Mouse (Mus musculus) thymus, postnatal 25 days (tissue): Measurements from ENCODE around the gene Camta2.

ENCODE experiments used
- DNase-seq: peaks from one replicate; pipeline ENCODE4 v3.0.0; 2022

Gene Camta2

DNA sequence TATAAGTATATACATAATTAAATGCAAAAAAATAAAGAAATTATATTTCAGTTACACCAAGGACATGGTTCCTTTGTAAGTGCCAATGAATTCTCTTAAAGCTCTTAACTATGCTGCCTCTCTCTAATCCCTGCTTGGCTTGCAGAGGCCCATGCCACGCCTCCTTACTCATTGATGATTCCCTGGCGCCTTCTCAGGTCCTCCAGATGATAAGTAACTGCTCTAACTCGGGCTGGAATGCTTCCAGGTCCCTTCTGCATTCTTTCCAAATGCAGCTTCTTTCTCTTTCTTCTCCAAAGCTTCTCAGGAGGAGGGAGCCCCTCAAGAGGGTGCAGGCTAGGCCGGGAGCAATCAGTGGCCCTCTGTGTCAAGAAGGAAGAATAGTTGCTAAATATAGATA, 1.7 kb upstream of the Camta2 start:
- DNase-seq = no peak

DNA sequence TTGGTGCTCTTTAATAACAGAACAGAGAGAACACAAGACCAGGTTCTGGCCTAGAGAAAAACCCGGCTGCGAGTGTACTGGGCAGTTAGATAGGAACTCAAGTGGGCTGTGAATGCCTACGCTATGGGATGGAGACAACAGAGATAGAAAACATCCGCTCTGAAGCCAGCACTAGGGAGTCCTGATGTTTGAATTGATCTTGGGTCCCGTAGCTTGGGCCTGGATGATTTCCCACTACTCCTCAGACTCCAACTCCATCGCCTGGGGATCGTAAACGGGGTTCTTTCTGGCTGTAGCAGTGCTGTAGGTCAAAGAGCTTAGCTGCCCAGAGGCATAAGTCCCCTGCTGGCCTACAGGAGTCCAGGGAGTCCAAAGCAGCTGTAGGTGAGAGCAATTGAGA, 467 bp upstream of the Camta2 start:
- no peak for DNase-seq

DNA sequence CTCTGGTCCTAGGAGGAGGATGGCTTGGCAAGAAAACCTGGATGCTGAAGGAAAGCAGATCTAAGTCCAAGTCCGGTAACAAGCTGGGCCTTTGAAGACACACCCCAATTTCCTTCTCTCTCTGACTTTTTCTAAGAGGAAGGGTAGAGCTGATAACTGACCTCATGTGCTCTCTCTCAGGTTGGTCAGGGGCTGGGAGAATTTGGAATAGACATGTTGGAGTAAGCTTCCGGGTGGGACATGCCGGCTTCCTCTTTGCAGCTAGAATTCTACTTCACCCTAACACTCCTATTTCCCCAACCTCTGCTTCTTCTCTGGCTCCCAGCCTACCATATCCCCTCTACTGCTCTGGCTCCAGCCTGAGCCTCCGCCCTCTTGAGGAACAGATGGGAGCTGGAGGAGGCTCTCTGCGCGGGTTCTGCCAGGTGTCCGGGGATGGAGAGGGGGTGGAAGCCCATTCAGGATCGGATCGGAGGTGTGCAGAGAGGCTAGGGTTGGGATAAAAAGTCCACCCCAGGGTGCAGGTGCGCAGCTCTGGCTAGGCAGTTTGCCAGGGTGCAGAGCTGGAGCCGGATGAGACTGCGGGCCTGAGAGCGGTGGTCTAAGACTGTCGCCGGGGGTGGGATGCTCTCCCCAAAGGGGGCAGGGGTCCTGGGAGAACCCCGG, 871 bp downstream of the Camta2 start:
- DNase-seq = no peak

DNA sequence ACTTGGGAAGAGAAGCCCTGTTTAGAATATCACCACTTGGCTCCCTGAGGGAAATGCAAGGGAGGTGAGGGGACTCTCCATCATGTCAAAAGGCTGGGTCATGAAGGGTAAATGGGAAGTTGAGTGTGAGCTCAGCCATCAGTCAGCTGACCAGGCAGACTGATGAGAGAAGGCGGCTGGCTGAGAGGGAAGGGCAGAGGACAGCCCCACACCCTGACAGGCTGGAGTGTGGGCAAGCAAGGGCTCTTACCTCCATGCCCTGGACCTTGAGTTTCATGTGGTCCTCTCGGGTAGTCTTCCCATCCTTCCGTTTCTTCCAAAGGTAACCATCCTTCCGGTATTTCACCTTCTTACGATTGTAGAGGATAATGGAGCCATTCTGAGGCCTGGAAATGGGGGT, 4.3 kb downstream of the Camta2 start:
- no peak for DNase-seq

DNA sequence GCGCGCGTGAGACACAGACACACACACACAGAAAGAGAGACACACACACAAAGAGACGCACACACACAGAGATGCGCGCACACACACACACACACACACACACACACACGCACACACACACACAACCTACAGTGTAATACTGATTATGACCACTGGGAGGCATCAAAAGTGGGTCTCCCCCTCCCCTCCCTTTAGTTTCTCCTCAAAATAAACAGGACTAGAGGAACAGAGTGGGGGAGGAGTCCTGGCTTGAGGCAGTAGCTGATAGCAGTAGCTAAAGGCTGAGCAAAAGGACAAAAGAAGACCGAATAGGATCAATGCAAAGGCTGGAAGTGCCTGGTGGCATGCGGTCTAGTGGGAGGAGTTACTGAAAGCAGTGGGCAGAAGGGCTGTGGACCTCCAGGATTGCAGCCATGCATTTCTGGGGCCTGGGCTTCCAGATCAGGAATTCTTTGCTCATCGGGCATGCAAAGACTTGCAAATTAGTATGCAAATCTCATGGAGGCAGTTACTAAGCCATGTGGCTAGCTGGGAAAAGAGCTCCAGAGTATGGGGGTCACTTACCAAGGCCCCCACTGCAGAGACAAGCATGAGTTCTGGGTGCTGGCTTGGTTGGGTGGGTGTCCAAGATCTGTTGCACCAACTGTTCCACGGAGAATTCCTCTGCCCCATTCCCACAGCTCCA, 5.9 kb downstream of the Camta2 start:
- no peak for DNase-seq

DNA sequence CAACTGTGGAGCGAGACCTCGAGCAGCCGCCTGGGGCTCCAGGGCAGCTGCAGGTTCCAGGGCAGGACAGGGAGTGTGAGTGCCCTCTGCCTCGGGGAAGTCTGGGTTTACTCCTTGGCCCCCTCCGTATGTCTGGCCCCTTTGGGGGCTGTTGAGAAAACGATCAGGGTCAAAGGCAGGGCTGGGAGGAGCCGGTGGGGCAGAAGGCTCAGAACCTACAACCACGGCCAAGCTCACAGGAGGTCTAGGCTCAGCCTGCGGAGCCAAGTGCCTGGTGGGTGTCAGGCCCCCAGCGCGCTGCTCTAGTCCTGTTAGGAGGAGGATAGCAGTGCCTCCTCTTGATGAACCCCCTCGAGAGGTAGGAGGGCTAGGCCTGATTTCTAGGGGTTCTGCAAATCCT, 6.7 kb downstream of the Camta2 start:
- DNase-seq = no peak

DNA sequence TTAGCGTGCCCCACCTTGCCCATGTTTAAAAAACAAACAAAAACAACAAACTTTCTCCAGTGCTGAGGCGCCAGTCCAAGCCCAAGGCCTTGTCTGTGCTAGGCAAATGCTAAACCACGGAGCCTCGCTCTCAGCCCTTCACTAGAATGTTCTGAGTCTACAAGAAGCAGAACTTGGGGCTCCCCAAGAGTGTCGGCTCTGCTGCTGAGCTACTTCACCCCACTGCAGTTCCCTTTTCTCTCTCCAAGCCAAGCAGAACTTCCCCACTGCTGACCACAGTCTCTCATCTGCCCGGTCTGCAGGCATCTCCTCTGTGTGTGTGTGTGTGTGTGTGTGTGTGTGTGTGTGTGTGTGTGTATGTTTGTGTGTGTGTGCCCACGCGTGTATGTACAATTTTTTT, 8.0 kb downstream of the Camta2 start:
- no peak for DNase-seq

DNA sequence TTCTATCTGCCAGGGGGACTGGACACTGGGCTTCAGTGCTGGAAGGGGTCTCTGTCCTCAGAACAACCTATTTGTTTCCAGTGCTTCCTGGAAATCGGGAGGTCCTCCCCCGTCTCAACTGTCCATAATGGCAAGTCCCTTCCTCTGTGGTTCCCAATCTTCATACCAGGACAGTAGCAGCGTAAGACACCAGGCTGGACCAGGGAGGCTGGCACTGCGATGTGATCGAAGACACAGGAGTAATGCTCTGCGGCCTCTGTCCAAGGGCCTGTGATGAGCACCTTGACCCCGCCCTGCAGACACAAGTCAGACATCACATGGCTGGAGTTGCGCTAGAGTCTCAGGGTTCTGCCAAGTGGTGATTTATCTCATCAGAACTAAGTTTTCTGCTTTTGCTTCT, 8.5 kb downstream of the Camta2 start:
- no peak for DNase-seq

DNA sequence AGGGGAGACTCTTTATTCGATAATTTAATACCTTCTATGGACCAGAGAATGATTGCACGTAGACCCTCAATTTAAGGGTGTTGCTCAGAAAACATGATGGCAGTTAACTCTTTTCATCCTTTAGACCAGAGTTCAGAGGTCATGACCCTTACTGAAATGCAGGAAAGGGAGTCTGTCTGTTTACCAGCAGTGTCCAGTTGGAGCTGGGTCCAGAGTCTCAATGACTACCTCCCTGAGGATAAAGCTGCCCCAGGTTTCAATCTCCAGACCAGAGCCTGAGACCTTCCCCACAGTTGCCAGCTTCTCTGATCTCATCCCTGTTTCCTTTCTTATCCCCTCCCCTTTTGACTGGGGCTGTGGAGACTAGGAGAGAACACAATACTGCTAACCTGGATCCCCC, 9.3 kb downstream of the Camta2 start:
- DNase-seq = no peak

DNA sequence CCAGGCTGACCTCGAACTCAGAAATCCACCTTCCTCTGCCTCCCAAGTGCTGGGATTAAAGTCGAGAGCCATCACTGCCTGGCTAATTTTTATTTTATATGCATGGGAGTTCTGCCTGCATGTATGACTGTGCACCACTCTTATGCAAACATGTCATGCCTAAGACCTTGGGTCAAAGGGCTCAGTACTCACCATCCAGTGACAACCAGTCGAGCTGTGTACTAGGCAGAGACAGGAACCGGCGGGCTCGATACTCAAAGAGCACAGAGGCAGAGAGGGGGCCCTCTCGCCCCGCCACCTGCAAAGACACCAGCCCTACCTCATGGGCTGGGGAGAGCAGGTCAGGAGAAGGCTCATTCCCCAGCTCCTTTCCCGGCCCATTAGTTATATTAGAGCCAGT, 9.8 kb downstream of the Camta2 start:
- DNase-seq = no peak

DNA sequence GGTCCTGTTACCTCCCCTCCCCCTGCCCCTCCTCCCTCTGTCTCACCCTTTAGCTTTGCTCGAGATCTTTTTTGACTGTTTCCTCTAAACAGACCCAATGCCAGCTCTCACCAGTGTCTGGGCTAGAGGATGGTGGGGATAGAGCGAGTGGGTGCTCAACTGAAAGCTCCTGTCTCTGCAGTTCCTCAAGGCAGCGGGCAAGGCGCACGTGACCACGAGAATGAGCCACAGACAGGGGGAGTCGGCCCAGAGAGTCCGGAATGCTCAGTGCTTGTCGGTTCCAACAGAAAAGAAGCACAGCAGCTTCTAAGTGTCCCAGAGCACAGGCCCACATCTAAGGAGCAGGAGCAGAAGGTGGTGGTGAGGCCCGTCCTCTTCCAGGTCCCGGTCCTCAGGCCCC, 13.4 kb downstream of the Camta2 start:
- no peak for DNase-seq

DNA sequence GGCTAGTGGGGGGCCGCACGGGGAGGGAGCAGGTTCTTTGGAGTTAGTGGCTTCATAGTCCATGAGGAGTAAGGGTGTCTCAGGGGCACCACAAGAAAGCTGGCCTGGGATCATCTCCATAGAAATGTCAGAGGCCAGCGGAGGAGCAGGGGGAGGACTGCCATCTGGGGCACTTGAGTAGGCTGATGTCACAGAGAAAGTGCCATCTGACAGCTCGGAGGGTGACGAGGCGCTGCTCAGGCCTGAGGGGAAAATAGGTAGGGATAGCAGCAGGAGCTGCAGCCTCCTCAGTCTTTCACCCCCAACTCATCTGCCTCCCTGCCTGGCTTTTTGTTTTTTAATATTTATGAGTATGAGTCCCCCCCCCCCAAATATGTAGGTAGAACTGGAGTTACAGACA, 13.9 kb downstream of the Camta2 start:
- no peak for DNase-seq

DNA sequence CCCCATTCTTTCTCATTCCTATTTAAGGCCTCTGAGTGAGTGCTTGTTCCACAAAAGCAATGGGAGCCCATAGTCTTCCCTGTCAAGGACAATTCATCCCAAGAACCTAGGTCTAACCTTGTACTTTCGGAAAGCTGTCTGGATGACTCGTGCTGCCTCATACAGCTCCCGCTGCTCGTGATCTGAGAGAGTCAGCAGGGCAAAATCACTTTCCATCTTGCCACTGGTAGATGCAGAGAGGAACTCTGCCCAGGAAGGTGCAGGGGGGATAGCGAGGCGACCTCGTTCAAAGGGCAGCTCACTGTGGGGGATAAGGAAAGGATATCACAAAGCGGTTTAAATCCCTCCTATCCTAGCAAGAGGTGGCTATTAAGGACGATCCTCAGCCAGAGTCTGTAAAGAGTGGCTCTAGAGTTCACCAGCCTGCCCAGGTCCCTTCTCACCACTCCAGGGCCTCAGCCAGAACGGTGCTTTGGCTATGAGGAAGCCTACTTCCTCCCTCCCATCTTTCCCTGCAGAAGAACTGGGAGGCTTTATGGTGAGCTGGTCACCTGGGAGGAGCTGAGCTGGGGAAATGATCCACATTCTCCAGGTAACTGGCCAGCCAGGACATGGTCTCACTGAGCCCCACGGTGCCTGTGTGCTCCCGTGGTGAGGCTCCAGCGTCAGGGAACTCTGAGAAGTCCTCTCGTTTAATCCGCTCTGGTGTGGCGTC, 16.4 kb downstream of the Camta2 start:
- DNase-seq = no peak

DNA sequence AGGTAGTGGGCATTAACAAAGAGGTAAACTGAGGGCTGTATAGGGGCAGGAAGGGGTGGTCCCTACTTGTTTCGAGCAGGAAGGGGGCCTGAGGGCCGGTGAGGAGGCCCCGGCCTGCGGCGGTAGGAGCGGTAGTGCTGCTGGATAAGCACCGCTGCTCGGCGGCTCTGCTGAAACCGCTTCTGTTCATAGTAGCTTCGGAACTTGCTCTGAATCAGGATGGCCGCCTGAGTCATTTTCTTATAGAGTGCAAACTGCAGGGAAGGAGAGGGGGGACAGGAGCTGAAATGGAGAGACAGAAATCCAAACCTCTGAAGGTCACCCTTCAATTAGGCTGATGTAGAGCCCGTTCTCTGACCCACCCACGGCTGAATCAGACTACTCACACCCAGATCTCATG, 17.4 kb downstream of the Camta2 start:
- DNase-seq = no peak

DNA sequence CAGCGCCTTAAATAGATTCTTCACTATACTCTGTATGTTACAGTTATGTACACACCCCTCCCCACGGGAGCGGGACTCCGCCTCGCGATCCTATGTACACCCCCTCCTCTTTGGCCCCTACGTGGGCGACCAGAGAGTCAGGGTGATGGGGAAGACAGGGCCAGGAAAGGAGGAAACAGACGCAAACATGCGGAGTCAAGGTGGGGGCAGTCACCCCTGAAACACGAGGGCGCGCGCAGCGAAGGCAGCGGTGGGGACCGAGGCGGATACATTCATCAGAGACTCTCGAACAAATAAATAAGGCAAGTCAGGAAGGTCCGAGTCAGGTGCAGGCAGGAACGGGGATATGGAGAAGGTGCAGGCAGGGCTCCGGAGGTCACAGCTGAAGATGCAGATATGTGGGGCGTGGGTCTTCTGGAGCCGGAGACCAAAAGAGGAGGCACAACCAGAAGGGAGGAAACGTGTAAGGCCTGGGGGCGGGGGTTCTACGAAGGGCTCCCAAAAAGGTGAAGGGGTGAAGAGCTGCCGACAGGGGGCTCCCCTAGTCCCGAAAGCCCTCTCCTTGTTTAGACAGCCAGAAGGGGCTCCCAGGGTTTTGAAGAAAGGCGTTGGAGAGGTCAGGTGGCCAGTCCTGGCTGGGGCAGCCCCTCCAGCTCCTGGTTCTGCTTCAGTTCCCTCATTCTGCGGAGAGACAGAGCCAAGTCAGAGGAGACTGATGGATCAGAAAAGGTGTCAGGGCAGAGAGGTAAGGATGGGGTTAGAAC, 18.1 kb downstream of the Camta2 start:
- peak; percentile 94 for DNase-seq

DNA sequence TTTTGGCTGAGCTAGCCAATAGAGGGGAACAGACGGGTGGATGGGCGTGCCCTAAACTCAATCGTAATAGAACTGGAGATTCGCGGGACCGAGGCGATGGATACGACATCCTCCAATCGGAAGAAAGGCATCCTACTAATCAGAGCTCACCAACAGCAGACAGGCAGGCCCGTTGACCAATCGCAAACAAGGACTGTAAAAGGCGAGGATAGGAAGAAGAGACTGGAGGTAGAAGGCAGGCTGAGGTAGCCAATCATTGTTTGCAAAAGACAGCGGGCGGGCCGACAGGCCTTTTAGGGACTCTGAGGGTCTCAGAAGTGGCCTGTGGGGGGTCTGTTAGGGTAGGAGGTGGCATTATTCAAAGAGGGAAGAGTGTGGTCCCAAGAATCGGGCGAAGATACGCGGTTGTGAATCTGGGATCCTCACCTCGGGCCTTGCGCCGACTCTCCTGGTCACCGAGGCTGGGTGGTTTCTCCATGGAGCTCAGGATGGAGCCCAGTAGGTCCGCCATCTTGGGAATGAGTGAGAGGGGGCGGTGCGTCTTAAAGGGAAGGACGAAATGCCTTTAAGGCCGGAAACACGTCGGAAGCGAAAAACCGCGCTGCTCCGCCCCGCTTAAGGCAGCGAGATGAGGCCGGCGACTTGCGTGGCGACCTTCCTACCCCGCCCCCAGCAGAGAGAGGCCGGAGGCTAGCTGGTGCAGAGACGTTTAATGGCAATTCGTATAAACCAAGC, 19.0 kb downstream of the Camta2 start, which contains the start of gene Spag7:
Gene Spag7 (minus strand): TSS at position 646 of the 735 bp plus-strand sequence.
- peak; percentile 95 for DNase-seq

DNA sequence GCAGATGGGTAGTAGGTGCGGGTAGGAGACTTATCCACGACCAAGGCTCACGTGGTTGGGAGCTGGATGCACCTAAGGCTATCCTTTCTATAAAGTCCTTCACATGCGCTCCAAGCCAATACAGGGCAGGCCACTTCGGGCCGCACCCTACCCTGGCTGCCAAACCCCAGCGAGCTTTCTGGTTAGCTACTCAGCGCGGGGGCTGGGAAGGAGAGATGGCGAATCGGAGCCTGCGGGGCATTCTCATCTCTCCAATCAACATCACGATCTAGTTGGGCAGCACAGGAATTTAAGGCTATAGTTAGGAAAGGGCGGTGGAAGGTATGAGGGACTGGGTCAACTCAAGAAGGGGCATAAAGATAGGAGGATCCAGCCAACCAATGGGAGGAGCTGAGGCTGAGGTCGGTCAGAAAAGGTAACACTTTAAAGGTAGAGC, 19.6 kb downstream of the Camta2 start:
- no peak for DNase-seq

DNA sequence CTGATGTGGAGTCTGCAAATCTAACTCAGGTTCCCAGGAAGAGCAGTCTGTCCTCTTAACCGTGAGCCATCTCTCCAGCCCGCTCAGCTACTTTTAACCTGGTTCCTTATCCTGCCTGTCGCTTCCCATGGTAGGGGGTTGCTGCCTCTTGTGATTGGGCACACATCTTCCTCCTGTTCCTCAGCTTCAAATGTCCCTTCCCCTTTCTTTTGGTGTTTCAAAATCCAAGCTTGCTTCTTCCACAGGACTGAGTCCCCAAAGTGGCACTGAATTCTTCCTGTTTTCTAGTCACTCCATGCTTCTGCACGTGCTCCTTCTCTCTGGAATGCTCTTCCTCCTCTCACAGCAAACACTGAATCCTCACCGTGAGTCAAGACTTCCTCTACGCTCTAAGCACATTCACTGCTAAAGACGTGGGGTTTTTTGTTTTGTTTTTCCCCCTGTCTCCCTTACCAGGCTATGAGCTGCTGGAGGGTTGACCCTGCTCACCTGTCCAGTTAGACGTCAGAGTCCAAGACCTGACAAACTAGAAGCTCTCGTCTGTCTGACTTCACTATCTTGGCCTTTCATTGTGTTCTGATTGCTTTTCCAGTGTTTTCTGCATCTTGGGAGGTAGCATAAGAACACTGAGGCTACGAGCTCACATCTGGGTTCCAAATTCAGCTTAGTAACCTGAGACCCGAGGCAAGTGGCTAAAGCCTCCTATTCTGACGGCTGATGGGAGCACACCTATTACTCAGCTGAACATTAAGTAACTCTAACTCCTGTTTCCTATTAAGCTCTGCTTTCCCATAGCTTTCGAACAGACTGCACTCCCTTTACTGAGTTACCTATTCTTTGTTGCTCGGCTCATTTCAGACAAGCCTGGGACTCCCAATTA, 20.4 kb downstream of the Camta2 start:
- DNase-seq = no peak

DNA sequence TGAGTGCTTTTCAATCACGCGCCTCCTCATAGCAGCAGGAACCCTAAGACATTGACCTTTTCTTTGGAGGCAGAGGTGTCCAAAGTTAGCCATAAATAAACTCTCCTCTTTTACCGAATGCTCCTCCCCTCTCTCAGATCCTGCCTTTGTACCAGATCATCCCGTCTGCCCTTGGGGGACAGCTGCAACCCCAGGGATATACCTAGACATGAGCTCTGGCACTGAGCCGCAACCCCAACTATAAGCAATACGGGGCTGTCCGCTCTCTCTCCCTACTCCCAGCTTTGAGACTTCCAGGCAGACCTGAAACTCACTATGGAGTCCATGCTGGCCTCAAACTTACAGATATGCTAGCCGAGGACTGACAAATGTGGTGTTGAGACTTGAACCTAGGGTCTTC, 21.2 kb downstream of the Camta2 start:
- DNase-seq = no peak

DNA sequence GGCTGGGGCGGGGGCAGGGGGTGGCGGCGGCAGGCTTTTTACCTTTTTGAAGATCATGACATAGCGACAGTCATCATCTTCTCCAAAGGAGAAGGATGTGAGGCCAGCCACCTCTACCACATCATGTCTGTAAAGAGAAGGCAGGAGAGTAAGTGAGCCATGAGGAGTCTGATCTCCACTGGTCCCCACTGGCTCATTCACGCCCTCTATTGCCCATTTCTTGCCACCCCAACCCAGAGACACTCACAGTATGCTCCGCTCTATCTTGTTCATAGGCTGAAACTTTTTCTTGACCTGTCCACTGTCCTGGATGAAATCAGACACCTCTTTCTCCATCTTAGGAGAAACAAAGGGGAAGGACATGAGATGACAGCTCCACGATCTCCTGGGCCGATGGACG, 23.2 kb downstream of the Camta2 start:
- DNase-seq = no peak

DNA sequence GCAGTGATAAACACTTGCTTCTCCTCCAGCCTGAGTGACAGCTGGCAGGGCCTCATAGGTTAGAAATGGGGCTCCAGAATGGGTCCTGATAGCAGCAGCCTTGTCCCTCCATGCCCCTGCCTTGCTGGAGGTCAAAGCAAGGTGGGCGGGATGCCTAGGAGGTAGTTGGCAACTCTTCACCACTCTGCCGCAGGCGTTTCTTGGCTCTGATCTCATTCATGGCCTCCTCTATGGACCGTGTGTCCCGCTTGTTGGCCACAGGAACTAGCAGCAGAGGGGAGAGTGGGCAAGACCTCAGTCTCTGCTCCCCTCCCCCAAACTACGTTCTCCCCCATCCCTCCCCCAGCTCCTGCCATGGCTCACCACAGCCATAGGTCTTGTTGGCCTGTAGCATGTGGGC, 23.9 kb downstream of the Camta2 start:
- DNase-seq = no peak

DNA sequence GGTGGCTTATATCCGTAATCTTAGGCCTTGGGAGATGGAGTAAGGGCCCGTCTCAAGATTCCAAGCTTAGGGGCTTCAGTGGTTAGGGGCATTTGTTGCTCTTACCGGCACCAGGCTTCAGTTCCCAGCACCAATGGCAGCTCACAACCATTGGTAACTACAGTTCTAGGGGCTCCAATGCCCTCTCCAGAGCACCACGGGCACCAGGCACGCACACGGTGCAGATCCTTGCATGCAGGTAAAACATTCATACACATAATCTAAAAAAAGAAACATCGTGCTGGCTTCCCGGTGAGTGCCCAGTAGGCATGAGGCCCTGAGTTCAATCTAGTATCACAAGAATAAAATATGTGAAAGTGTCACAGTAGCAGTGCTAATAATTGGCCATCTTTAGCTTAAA, 24.8 kb downstream of the Camta2 start:
- DNase-seq = no peak
